Mouse (Mus musculus) layer of hippocampus, adult 2 months (tissue): ENCODE measurements around the gene Tnfrsf13b. TPM values are rescaled to one million over a fixed set of nuclear protein-coding genes. Genes with fewer than 3 reads are reported as not detected.

Experiments
- DNase-seq, 2 experiments: peaks; one replicate each; pipeline ENCODE4 v3.0.0; 2022; ENCODE audit warnings: low spot score in 2 of 2
- H3K27ac ChIP-seq: fragments of 200-600 bp; 2 replicates; pipeline ENCODE4 v1.8.1; 2022
- H3K4me3 ChIP-seq: fragments of 200-600 bp; 2 replicates; pipeline ENCODE4 v1.8.1; 2022; ENCODE audit warnings: mild to moderate bottlenecking
- CTCF ChIP-seq: fragments of 200-600 bp; conservative IDR thresholded peaks from 2 replicates; pipeline ENCODE4 v1.8.1; 2022; ENCODE audit warnings: antibody characterized with exemption, mild to moderate bottlenecking, moderate library complexity
- long read RNA-seq, 2 experiments: library from polyadenylated mRNA; stranded (forward); transcript quantifications; one replicate each; pipeline ENCODE4 v2.0.0; 2021; ENCODE audit warnings: borderline mapping rate in 2 of 2
- total RNA-seq, 2 experiments: library from RNA; stranded (reverse); gene quantifications; 2 replicates each; pipeline ENCODE4 v1.2.3; 2021

The Tnfrsf13b gene
- total RNA-seq, result 1 to 10 TPM in 1 of 2 experiments, under 1 TPM in 1; 0.98 to 1.5 TPM
- long read RNA-seq, experiment 1, partial matches to known transcripts, result 0 of 1 reads
- long read RNA-seq, experiment 1, other reads (novel, unspliced or antisense), result 0 of 1 reads
- long read RNA-seq, experiment 2, partial matches to known transcripts, result 0 of 2 reads
- long read RNA-seq, experiment 2, other reads (novel, unspliced or antisense), result 0 of 2 reads

DNA sequence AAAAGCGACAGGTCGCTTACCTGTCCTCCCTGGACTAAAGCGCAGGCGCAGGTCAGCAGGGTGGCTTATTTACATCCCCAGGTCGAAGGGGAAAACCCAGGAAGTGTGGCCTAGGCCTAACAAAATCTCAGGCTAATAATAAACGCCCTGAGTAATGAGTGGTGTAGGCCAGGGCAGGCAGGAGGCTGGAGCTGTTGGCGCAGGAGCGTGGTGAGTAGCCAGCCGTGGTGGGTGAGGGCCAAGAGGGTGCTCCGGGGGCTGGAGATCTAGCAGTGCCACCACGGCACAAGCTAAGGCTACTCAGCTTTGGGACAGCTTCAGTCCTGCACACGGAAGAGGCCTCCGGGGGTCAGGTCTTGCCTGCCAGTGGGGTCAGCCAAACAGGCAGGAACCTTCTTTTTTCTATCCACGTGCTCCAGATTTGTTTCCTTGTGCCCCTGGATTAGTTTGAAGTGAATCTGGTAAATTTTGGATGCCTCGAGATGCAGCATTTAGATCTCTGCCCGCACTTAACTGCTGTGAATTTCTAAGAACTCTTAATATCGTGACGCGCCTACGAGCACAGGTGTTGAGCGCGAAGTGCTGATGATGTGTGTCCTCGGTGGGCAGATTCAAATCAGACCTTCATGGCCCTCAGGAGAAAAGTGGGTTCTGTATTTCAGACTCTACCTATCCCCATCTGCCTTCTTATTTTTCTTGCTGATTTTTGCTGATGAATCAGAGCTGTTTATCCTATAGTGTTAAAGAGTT, at the start of gene Tnfrsf13b:
Gene Tnfrsf13b (plus strand): TSS at position 150 of the 750 bp plus-strand sequence.
- Histone ChIP-seq H3K27ac (no peak within 1 kb of the TSS), H3K4me3 (no peak within 1 kb of the TSS)
- no peak for DNase-seq
- TF ChIP-seq CTCF, result no peak

DNA sequence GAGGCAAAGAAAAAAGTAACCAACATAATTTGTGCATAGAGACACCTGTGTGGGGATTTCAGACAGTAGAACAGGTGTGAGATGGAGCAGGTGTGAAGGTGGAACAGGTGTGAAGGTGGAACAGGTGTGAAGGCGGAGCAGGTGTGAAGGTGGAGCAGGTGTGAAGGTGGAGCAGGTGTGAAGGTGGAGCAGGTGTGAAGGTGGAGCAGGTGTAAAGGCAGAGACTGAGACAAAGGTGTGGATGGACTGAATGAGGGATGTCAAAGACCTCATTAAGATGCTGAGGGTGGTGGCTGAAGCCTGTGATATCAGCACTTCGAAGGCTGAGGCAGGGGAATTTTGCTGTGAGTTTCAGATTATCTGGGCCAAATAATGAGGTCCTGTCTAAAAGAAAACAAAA, 44.9 kb upstream of the Tnfrsf13b start:
- TF ChIP-seq CTCF, result no peak
- no peak overlapping the region for H3K4me3 ChIP-seq
- DNase-seq, result no peak
- no peak overlapping the region for H3K27ac ChIP-seq

DNA sequence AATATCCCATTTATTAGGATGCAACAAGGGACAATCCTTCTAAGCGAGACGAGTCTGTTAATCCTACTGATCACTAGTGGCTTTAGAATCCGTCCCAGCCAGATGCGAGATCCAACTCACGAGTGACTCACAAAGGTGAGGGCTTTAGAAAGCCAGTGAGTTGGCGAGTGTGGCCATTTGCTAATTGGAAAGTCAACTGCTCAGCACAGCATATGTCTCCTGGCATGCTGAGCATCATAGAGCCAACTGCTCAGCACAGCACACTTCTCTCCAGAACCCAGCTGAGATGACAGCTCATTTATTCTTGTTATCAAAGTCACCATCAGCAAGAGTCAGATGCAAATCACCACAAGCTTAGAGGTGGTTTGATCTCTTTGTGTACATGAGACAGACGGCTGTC, 36.4 kb upstream of the Tnfrsf13b start:
- no peak for TF ChIP-seq CTCF
- Histone ChIP-seq H3K27ac (no peak overlapping the region), H3K4me3 (no peak overlapping the region)
- DNase-seq, result no peak

DNA sequence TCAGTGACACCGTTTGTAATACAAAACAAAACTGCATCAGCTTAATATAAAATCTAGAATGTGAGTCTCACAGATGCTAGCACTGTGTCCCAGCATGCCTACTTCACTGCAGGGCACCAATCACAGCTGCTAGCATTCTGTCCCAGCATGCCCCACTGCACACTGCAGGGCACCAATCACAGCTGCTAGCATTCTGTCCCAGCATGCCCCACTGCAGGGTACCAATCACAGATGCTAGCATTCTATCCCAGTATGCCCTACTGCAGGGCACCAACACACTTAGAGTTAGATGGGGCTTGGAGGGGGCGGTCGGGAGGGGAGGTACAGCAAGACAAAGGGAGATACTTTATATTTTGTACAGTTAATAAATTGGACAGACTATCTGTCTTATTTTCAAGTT, 35.4 kb upstream of the Tnfrsf13b start:
- no peak for DNase-seq
- no peak overlapping the region for H3K27ac ChIP-seq
- no peak overlapping the region for H3K4me3 ChIP-seq
- TF ChIP-seq CTCF, result no peak

DNA sequence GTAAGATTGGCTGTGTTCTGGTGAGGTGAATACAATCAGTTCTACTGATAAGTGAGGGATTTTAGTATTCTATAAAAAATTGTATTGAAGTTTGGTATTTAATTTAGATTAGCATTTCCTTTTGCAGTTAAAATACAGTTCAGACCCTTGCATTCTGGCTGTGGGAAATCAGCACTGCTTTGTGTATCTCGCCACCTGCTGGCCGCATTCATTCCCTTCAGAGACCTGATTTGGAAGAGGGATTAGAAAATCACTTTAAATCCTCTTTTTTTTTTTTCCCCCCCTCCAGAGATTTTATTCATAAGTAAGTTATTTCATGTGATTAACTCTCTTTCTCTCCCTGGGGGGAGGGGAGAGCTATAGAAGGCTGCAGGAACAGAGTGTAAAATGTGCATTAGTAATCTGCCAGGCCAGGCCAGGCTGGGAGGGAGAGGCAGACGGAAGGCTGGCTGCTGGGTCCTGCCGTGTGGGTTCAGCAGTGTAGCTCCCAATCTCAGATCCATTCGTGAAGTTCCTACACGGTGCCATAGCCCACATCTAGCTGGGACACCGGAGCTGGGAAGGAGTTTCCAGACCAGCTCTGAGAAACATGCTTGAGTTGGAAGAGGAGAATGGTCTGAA, 34.8 kb upstream of the Tnfrsf13b start:
- Histone ChIP-seq H3K27ac (no peak overlapping the region), H3K4me3 (no peak overlapping the region)
- peak; percentile 96 for TF ChIP-seq CTCF
- peak; percentile 59 to 84 for DNase-seq

DNA sequence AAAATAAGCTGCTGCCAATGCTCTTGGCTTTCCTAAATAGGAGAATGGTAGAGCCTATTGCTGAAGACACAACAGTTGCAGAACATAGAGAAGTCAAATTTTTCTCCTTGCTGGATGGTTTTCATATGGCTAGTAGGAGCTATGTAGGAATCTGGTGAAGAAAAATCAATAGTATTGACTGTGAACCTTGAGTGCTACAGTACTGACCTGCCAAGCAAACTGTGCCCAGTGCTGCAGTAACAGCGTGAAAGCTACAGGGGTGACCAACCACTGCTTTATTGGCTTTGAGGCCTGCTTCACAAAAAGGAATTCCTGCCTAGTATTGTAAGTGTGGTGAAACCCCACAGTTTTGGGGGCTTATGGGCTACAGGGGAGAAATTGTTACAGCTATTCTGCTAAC, 28.5 kb upstream of the Tnfrsf13b start:
- no peak for TF ChIP-seq CTCF
- H3K27ac ChIP-seq, result no peak overlapping the region
- no peak overlapping the region for H3K4me3 ChIP-seq
- no peak for DNase-seq

DNA sequence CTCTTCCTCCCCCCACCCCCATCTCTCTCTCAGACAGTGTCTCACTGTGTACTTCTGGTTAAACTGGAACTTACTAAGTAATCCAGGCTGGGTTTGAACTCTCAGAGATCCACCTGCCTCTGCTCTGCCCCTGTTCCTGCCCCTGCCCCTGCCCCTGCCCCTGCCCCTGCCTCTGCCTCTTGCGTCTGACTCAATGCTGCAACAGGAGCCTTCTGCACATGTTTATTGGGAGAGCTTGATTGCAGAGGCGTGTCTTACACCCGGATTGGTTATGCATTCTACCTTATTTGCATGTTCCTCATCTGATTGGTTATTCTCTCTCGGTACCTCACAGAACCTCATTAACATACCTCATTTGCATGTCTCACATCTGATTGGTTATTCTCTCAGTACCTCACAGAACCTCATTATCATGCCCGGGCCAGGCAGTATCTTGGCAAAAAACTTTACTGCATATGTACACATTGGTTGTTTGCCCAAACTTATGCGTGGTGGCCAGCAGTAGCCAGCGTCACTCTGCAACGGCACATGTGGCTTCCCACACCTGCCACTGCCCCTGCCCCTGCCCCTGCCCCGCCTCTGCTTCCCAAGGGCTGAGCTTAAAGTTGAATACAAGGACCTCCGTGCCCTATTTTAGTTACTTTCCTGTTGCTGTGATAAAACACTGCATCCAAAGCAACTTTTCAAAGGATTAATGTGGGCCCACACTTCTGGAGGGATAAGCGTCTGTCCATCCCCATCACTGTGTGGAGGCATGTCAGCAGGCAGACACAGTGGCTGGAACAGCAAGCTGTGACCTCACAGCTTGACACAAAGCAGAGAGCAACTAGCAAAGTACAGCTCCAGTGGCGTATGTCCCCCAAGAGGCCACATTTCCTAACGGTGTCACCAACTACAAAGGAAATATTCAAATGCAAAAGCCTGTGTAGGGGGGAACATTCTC, 23.9 kb upstream of the Tnfrsf13b start:
- H3K4me3 ChIP-seq, result no peak overlapping the region
- no peak for TF ChIP-seq CTCF

DNA sequence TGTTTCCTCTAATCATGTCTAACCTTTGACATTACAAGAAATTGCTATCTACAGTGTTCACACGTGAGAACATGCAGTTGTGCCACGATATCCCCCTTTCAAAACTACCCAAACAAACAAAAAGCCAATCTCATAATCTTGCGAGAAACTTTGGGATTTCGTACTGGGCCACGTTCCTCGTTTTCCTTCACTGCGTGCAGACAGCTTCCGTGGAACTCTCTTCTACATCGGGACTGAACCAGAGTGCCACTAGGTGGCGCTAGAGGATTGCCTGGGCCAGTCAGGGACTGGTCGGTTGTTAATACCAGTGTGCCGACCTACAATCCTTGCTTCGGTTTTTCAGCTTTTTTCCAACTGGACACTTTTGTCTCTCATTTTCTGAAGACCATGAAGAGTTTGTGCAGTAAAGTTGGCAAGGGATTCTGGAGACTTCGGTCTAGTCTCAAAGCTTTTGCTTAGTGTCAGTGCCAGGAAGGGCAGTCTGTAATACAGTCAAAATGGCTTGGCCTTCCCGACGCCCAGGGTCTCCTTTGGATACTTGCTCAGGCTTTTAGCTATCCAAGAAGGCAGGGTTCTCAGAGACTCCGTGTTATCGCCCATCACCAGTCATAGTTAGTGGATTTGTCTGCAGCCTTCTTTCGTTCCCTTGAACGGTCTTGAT, 22.2 kb upstream of the Tnfrsf13b start:
- Histone ChIP-seq H3K27ac (no peak overlapping the region), H3K4me3 (no peak overlapping the region)
- TF ChIP-seq CTCF, result peak; percentile 99
- peak; percentile 80 to 92 for DNase-seq

More for the DNA sequence above, 23.9 kb upstream of the Tnfrsf13b start:
- DNase-seq, result no peak
- H3K27ac ChIP-seq, result no peak overlapping the region

DNA sequence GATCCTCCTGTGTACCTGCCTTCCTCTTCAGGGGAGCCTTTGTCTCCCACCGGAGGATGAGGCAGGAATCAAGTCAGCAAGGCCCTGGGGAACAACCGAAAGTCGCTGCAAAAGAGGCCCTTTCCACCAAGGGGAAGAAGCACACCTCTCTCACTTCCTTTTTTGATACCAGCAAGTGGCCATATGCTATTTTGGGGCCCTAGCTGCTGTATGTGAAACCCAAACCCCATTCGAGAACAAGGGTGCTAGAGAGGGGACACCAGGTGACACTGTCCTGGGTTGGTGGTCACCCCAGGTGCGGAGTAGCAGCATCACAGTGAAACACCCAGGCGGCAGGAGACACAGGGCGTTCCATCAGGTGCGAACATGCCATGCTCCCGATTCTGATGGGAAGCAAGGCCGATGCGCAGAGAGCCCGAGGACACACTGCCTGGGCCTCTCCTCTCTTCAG, 17.6 kb upstream of the Tnfrsf13b start:
- DNase-seq, result no peak
- H3K4me3 ChIP-seq, result no peak overlapping the region
- no peak overlapping the region for H3K27ac ChIP-seq
- TF ChIP-seq CTCF, result no peak

DNA sequence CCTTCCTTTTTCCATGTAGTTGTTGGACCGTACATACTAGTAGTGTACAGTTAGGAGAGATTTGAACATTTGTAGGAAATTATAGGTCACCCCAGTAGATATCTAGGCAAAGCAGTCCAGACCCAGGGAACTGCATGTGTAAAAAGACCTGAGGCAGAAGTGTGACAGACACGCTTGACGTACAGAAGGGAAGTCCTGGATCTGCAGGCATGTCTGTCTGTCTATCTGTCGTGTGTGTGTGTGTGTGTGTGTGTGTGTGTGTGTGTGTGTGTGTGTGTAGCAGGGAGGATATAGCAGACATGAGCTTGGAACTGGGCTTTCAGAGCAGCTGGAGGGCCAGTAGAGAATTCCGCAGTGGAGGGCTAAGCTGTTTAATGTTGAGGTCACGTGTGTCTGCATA, 16.8 kb upstream of the Tnfrsf13b start:
- no peak overlapping the region for H3K27ac ChIP-seq
- no peak overlapping the region for H3K4me3 ChIP-seq
- no peak for DNase-seq
- TF ChIP-seq CTCF, result no peak

DNA sequence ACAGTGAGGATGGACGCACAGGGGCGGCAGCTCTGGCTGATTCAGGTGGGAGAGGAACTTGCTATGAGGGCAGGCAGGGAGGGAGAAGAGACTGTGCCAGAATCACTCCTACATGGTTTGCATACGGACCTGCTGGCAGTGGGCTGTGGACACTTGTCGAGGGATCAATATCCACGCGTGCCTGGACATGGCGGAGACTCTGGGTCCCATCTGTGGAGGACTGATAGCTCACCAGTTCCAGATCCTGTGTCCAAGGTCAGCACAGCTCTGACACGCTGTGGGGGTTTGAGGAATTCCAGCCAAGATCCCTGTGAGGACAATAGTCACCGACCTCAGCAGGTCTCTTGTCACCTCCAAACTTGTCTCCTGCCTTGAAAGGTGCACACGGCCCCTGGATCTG, 16.4 kb upstream of the Tnfrsf13b start:
- DNase-seq, result no peak
- H3K27ac ChIP-seq, result no peak overlapping the region
- H3K4me3 ChIP-seq, result no peak overlapping the region
- TF ChIP-seq CTCF, result no peak

DNA sequence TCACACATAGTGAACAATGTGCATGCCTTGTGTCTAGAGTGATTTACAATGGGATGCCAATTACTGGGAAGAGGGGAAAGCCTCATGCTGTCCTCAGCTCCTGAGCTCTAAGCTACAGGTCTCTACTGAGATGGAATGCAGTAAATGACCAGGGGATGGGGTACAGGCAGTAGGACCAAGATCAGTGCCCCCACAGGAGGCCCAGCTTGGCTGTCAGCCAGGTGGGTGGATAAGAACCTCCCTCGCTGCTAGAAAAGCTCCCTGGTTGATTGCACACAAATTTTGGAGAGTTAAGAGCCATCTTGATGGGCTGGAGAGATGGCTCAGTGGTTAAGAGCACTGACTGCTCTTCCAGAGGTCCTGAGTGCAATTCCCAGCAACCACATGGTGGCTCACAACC, 15.6 kb upstream of the Tnfrsf13b start:
- TF ChIP-seq CTCF, result no peak
- Histone ChIP-seq H3K4me3 (no peak overlapping the region), H3K27ac (no peak overlapping the region)
- no peak for DNase-seq

DNA sequence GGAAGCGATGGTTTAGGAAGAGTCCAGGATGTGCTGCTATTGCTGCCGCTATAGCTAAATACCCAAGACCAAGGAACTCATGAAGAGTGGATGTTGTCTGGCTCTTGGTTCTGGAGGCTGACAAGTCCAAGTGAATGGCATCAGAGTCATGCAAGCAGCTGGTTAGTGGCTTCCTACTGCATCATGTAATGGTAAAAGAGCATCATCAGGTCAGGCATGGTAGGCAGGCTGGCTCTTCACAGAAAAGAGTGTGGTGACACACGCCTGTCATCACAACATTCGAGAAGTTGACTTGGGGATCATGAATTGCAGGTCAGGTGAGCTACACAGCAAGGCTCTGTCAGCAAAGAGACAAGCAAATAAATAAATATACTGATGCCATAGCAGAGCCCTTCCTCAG, 15.1 kb upstream of the Tnfrsf13b start:
- DNase-seq, result no peak
- TF ChIP-seq CTCF, result no peak
- no peak overlapping the region for H3K27ac ChIP-seq
- no peak overlapping the region for H3K4me3 ChIP-seq
